8 mouse cellular contexts compared by ENCODE assay signal in genomic region chrX:9662391-9663111, GRCm38 (mm10). TPM values are rescaled to one million over a fixed set of nuclear protein-coding genes. Genes with fewer than 3 reads are reported as not detected.
DNase-seq lines count a peak whose midpoint lies in the region; ATAC-seq lines count a peak whose summit lies in the region.

Dynlt3 (minus strand) TSS chrX:9663003.

- H3K4me2 ChIP-seq in hindbrain, embryonic 14.5 days (replicated peaks), result peak within 1 kb of the TSS; percentile 60

- no peaks in the 10 kb centered on the region; the same call in 1 of the 2 replicates for H3K4me1 ChIP-seq in hindbrain, embryonic 14.5 days (replicated peaks; ENCODE audit: control insufficient read depth, insufficient read depth, low read length)

- no peaks in the 10 kb centered on the region for H3K36me3 ChIP-seq in hindbrain, embryonic 14.5 days (replicated peaks; ENCODE audit: control insufficient read depth, insufficient read depth)
- no peaks in the 10 kb centered on the region for H3K36me3 ChIP-seq in macrophage (ENCODE audit: inconsistent target)

- no peaks in the 10 kb centered on the region for H3K27me3 ChIP-seq in hindbrain, embryonic 14.5 days (ENCODE audit: control insufficient read depth, insufficient read depth, low read length)

- H3K79me2 ChIP-seq in macrophage (ENCODE audit: inconsistent target), result peaks cover 10% of the 10 kb centered on the region; the same call in 1 of the 2 replicates

- peak within 1 kb of the TSS; percentile 75 for H3K27ac ChIP-seq in hindbrain, embryonic 14.5 days
- peak within 1 kb of the TSS; percentile 12; the same call in 1 of the 2 replicates for H3K27ac ChIP-seq in macrophage

- DNase-seq in R1 (ENCODE audit: low read depth, low spot score), result peak; percentile 91
- peak; percentile 78 to 80 for DNase-seq in cerebellum, postnatal 14 days
- DNase-seq in frontal cortex, postnatal 25 days (ENCODE audit: low spot score in 2 of 2), result peak; percentile 25 to 49
- DNase-seq in hindbrain, embryonic 14.5 days (ENCODE audit: low spot score), result peak; percentile 66
- DNase-seq in left cerebral cortex, adult 18-20 months (ENCODE audit: low spot score in 2 of 2), result peak; percentile 64 to 70
- DNase-seq in right cerebral cortex, adult 18-20 months, result peak; percentile 72
- DNase-seq in urinary bladder, postnatal 10 days (ENCODE audit: low spot score), result peak; percentile 35

- H3K4me3 ChIP-seq in hindbrain, embryonic 14.5 days (replicated peaks; ENCODE audit: low read length), result peak within 1 kb of the TSS; percentile 44
- H3K4me3 ChIP-seq in macrophage (ENCODE audit: inconsistent target), result peak within 1 kb of the TSS; percentile 60

- 15% methylated on average over 26 of the region's 30 CpGs for WGBS in hindbrain, embryonic 14.5 days
- 11% methylated on average over 26 of the region's 30 CpGs for WGBS in macrophage (ENCODE audit: missing documents)

- peak; percentile 99 for ATAC-seq in hindbrain, embryonic 14.5 days (ENCODE audit: low FRiP score)

- peak within 1 kb of the TSS; percentile 64 for H3K9ac ChIP-seq in hindbrain, embryonic 14.5 days

- no peaks in the 10 kb centered on the region for H3K9me3 ChIP-seq in hindbrain, embryonic 14.5 days (ENCODE audit: control insufficient read depth, low read length)

RNA-seq across cellular contexts. Expression of gene Dynlt3, which starts in this region (rescaled TPM):
- 45.8 and 54.7 TPM in 2 replicates for polyA plus RNA-seq in hindbrain, embryonic 14.5 days (2014; fragmentation: Nextera tagmentation; extraction: Ambion mirVana)
- 100 to 1,000 TPM; 118 to 130 TPM for total RNA-seq in left cerebral cortex, adult 18-20 months (2021)
- total RNA-seq in macrophage (2018; cell fraction: chromatin; rRNA removed), result 10 to 100 TPM in 25 of 26 experiments, 1 to 10 TPM in 1; 6.8 to 36.6 (median 16.0) TPM
- 100 to 1,000 TPM in 2 of 26 experiments, 10 to 100 TPM in 24; 53.2 to 103 (median 83.9) TPM for total RNA-seq in macrophage (2018; cell fraction: cytosol; rRNA removed)
- 10 to 100 TPM; 15.1 to 50.0 (median 27.6) TPM for total RNA-seq in macrophage (2018; cell fraction: nucleus; rRNA removed)
- 82.2 to 217 TPM (median 94.0 TPM) in 3 replicates for polyA plus RNA-seq in macrophage (2018)

Comparison
In these comparisons a context has a peak if more than half of its experiments do, and no peak if none do; other contexts are left out.
1. Peak in every context shown above with its lines: DNase-seq, ATAC-seq, H3K4me3 ChIP-seq and H3K27ac ChIP-seq.
2. DNase-seq: peak in every context shown above with its lines; median percentile 91 in R1; 79 in cerebellum, postnatal 14 days; 72 in right cerebral cortex, adult 18-20 months; 67 in left cerebral cortex, adult 18-20 months; 66 in hindbrain, embryonic 14.5 days; 37 in frontal cortex, postnatal 25 days; 35 in urinary bladder, postnatal 10 days.